Mouse (Mus musculus): ENCODE measurements around the gene Mkks. TPM values are rescaled to one million over a fixed set of nuclear protein-coding genes. Genes with fewer than 3 reads are reported as not detected.

Gene Mkks
- polyA plus RNA-seq, 1 experiment from 2014 or later = 13.4 TPM

Other genes with a start within 250 kb of the Mkks start
- 1.4 and 2.0 TPM in 2 replicates for gene Snap25, start 177.9 kb downstream of the Mkks start, polyA plus RNA-seq (2015; fragmentation: Nextera tagmentation; extraction: Ambion mirVana)
- gene AL731706.2, start 5.7 kb downstream of the Mkks start, polyA plus RNA-seq (2015; fragmentation: Nextera tagmentation; extraction: Ambion mirVana) = 31.8 and 41.3 TPM in 2 replicates
- gene Slx4ip, start 171 bp downstream of the Mkks start, polyA plus RNA-seq (2015; fragmentation: Nextera tagmentation; extraction: Ambion mirVana) = 6.0 and 7.3 TPM in 2 replicates
- gene AL731706.1, start within 50 bp of the Mkks start, polyA plus RNA-seq (2015; fragmentation: Nextera tagmentation; extraction: Ambion mirVana) = 27.9 and 28.9 TPM in 2 replicates
- 12.1 and 16.1 TPM in 2 replicates for gene Jag1, start 225.3 kb upstream of the Mkks start, polyA plus RNA-seq (2015; fragmentation: Nextera tagmentation; extraction: Ambion mirVana)

Data from lung, embryonic 16.5 days (tissue).